Mouse (Mus musculus) hindbrain, embryonic 10.5 days (tissue): ENCODE measurements at regions not wholly inside any gene's neighbourhood (a gene's known extent, or its start where the extent isn't known, plus 50 kb on each side); places are given as distances from the start of the nearest gene placed in this dataset.

Experiments
- DNase-seq: peaks from one replicate; pipeline ENCODE4 v3.0.0-alpha.2; 2017; ENCODE audit warnings: low spot score
- H3K27ac ChIP-seq: fragments of 300-500 bp; sonication (generic); 2 replicates; pipeline ENCODE4 v1.5.1; 2016; ENCODE audit warnings: mild to moderate bottlenecking, moderate library complexity
- H3K27me3 ChIP-seq: fragments of 300-500 bp; sonication (generic); 2 replicates; pipeline ENCODE4 v1.6.1; 2016; ENCODE audit warnings: mild to moderate bottlenecking; ENCODE audit not compliant: poor library complexity, insufficient read depth, severe bottlenecking
- H3K36me3 ChIP-seq: fragments of 300-500 bp; sonication (generic); 2 replicates; pipeline ENCODE4 v1.6.1; 2016; ENCODE audit warnings: mild to moderate bottlenecking, moderate library complexity
- H3K4me1 ChIP-seq: fragments of 300-500 bp; sonication (generic); replicated peaks from 2 replicates; pipeline ENCODE4 v1.6.1; 2016; ENCODE audit warnings: mild to moderate bottlenecking
- H3K4me3 ChIP-seq: fragments of 300-500 bp; sonication (generic); 2 replicates; pipeline ENCODE4 v1.5.1; 2016; ENCODE audit warnings: mild to moderate bottlenecking, moderate library complexity
- H3K9me3 ChIP-seq: fragments of 300-500 bp; sonication (generic); 2 replicates; pipeline ENCODE4 v1.6.1; 2016; ENCODE audit warnings: mild to moderate bottlenecking, moderate library complexity
- WGBS: fragments of 180-500 bp; shearing (Covaris S2); methylation state at CpG from one replicate; pipeline ENCODE4 v1.1.7; 2016; 5-methylcytosine and 5-hydroxymethylcytosine counted together

DNA sequence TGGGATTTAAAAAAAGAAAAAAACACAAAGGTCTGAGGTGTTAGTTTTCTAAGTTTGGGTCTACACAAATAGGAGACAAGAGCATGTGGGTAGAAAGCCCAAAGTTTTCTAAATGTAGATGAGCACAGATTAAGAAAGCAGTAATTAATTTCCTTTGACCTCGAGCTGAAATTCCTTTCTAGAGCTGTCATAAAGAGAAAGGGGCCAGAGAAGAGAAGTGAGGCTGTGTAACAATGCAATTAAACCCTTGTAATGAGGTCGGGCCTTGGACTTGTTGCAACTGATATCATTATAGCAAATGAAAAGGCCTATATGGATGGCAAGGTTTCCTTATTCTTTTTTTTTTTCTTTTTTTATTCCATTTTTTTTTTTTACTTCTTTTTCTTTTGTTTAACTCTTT is 337.2 kb downstream of the Nr2f2 start:
- no peak for DNase-seq
- no peaks in the 10 kb centered on the region for H3K4me1 ChIP-seq
- 72% methylated on average over 2 of the region's 2 CpGs for WGBS
- no peak overlapping the region for H3K27ac ChIP-seq
- H3K4me3 ChIP-seq: no peak overlapping the region
- no peaks in the 10 kb centered on the region for H3K27me3 ChIP-seq
- H3K36me3 ChIP-seq: no peaks in the 10 kb centered on the region
- H3K9me3 ChIP-seq: no peaks in the 10 kb centered on the region

DNA sequence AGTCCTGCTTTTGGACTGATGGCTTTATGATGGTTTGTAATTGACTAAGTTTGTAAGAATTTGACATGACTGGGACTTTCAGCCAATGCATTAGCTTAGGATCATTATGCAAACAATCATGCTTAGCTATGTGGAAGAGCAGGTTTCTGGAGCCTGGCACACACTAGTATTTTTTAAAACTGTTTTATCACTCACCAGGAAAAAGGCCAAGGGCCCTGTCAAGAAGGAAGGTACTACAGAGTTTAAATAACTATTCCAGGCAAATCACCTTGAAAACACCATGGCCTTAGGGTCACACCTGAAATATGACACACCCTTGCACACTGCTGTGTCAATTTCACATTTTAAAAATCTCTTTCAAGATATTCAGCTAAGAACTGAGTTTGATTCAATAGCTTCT is 341.0 kb downstream of the Nr2f2 start:
- Histone ChIP-seq H3K4me1 (no peaks in the 10 kb centered on the region), H3K9me3 (no peaks in the 10 kb centered on the region), H3K4me3 (no peak overlapping the region), H3K27me3 (no peaks in the 10 kb centered on the region), H3K36me3 (no peaks in the 10 kb centered on the region), H3K27ac (no peak overlapping the region)
- DNase-seq: no peak

DNA sequence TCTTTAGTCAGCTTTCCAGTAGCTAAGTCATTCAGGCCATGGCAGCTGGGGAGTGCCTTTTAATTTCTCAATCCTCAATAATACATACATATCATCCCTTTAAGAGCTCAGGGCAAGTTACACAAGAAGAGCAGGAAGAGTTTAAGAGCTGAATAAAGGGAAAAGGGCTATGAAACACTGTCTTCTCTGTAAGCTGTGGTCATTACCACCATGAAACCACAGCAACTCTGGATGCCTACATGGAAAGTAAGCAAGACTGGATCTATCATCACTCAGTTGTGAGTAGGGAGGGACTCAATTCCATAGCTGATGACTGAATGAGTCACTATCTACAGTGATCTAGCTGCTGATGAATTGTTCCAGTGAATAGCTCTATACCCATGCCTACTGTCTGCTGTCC is 349.9 kb downstream of the Nr2f2 start:
- no peaks in the 10 kb centered on the region for H3K36me3 ChIP-seq
- H3K4me3 ChIP-seq: no peak overlapping the region
- H3K27me3 ChIP-seq: no peaks in the 10 kb centered on the region
- H3K4me1 ChIP-seq: no peaks in the 10 kb centered on the region
- H3K27ac ChIP-seq: no peak overlapping the region
- no peak for DNase-seq
- H3K9me3 ChIP-seq: no peaks in the 10 kb centered on the region

DNA sequence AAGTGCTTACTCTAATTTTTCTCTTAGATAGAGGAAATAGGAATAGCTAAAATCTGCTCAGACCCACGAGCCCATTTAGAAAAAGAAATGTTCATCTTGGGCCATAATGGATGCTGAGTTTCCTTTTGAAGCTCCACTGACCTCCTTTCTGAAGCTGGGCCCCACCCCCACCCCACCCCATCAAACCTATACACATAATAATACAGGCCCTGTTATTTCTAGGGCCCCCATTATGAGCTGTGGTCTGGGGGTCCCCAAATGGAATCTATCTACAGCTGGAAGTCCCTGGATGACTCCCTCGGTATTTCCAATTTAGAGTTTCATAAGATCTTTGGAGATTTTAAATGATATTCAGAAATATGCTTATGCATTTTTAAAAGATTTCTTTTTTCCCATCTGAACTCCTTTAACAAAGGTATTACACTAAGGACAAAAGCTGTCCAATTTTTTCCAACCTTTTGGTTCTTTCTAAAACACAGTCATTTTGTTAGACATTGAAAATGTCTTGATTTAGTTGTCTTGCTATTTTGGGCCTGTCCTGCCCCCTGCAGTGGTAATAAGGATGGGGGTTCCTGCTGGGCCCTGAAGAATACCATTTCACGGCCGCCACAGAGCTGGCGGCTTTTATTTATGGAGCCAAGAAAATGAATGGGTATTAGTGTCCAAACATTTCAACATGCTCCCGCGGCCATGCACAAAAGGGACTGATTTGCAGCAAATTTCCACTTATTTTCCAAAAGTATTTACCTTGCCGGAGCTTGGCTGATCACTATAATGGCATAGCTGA is 363.1 kb downstream of the Nr2f2 start:
- H3K27ac ChIP-seq: no peak overlapping the region
- H3K27me3 ChIP-seq: peaks cover 59% of the 10 kb centered on the region
- no peak overlapping the region for H3K4me3 ChIP-seq
- peaks cover 8% of the 10 kb centered on the region for H3K4me1 ChIP-seq
- no peaks in the 10 kb centered on the region for H3K36me3 ChIP-seq
- DNase-seq: peak; percentile 27
- WGBS: 29% methylated on average over 8 of the region's 8 CpGs
- peaks cover 3% of the 10 kb centered on the region; the same call in 1 of the 2 replicates for H3K9me3 ChIP-seq

DNA sequence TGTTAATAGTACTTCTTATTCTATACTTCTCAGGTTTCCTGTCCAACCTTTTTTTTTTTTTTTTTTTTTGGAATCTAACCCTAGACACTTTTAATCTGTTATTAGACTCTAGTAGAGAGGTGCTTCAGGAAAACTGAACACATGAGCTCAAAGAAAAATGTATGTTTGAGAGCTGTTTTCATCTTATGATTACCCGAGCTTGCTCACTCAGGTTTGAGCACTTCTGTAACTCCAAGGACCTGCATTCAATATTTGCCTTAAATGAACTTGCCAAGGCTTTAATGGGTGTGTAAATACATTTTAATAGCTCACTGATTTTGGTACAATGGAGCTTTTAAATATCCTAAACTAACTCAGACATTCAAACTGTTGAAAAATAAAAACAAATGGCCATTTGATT is 367.8 kb downstream of the Nr2f2 start:
- no peaks in the 10 kb centered on the region for H3K36me3 ChIP-seq
- no peak overlapping the region for H3K4me3 ChIP-seq
- H3K27me3 ChIP-seq: peaks cover 85% of the 10 kb centered on the region
- H3K9me3 ChIP-seq: no peaks in the 10 kb centered on the region
- WGBS: 84% methylated on average over 1 of the region's 1 CpGs
- H3K27ac ChIP-seq: no peak overlapping the region
- no peak for DNase-seq
- peaks cover 10% of the 10 kb centered on the region for H3K4me1 ChIP-seq

DNA sequence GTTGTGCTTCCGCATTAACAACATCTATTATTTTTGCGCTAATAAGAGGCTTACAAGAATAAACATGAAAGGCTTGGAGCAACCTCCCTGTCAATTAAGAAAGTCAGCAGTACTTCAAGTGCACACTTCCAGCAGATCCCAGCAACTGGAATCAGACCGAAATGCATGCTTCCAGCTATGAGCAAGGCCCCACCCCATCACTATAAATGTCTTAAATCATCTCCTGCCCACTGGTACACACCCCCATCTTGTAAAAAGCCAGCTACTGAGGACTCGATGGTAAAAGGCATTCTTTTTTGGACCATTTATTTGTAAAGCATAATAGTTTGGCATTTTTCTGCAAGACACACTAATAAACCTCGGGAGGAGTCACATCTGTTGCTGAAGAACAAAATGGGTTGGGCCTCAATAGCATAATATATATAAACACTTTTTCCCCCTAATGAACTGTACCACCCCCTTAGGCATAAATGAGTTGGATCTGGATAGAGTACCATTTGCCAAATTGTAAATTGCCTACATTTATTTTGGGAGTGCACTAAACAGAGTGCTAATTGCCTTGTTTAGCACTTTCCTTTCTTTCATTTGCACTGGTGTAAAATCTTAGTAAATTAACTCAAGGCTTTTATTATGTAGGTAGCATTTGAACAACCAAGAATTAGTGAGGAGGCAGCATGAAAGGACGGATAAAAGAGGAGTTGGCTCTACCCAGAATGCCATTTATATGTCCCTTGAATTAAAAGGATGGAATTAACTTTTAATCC is 371.8 kb downstream of the Nr2f2 start:
- Histone ChIP-seq H3K9me3 (no peaks in the 10 kb centered on the region), H3K4me3 (no peak overlapping the region), H3K36me3 (no peaks in the 10 kb centered on the region), H3K27ac (no peak overlapping the region), H3K4me1 (peaks cover 22% of the 10 kb centered on the region), H3K27me3 (peaks cover 78% of the 10 kb centered on the region)
- DNase-seq: no peak
- WGBS: 85% methylated on average over 6 of the region's 6 CpGs

DNA sequence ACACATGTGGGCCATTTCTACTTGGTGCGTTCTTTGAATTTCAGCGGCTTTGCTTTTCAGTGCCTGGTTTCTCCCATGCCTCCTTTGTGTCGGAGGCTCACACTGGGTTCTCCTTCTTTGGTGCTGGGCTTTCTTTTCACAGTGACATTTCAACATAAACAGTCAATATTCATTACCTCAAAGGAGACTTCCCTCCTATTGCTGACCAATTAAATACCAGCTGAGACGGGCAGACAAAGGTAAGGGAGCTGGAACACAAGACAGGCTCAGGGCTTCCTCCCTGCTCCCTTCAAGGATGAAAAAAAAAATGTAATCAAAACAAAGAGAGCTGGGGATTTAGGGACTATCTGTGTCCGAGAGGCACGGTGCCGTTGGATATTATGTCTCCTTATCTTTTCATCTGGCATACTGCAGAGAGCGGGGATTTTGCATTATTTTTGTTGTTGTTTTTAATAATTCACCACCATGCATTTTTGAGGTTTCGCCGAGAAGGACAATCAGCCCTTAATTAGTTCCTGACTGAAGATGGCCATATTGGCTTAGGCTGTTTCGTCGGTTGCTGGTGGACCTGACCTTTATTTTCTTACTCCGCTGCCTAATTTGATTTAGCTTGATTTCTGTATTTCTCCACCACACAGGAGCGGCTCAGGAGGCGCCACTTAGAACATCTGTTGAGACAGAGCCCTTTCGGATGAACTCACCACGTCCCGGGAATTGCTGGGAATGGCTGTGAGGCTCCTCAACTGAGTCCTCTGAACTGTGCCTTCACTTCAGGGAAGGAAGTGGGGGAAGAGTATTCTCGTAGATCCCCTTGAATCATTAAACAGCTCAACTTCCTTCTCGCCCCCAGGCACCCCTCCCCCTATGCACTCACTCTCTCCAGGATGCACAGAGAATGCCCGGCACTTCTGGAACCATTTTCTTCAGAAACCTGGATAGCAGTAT is 373.9 kb downstream of the Nr2f2 start:
- Histone ChIP-seq H3K4me3 (peak overlapping the region; percentile 49), H3K27ac (peak overlapping the region; percentile 84), H3K27me3 (peaks cover 58% of the 10 kb centered on the region), H3K36me3 (no peaks in the 10 kb centered on the region), H3K4me1 (peaks cover 29% of the 10 kb centered on the region), H3K9me3 (no peaks in the 10 kb centered on the region)
- DNase-seq: peak; percentile 45
- 3% methylated on average over 21 of the region's 21 CpGs for WGBS

DNA sequence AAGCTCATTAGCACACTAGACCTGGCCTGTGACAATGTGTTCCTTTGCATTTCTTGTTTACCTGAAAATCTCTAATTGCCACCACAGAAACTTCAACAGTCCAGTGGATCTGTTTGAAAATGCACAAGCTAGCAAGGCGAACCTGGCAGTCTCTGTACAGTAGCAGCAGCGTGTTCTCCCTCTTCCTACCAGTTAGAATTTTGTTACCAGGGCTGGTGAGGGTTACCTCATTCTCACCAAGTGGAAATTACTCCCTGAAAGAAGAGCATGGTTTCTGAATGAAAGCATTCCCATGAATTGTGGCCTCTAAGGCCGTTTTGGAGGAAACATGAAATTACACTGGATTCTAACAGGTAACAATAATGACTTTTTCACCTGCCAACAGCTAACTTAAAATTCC is 374.6 kb downstream of the Nr2f2 start:
- no peak for DNase-seq
- 11% methylated on average over 3 of the region's 3 CpGs for WGBS
- peaks cover 52% of the 10 kb centered on the region for H3K27me3 ChIP-seq
- H3K9me3 ChIP-seq: no peaks in the 10 kb centered on the region
- peak overlapping the region; percentile 84 for H3K27ac ChIP-seq
- no peaks in the 10 kb centered on the region for H3K36me3 ChIP-seq
- H3K4me3 ChIP-seq: peak overlapping the region; percentile 49
- peaks cover 29% of the 10 kb centered on the region for H3K4me1 ChIP-seq

DNA sequence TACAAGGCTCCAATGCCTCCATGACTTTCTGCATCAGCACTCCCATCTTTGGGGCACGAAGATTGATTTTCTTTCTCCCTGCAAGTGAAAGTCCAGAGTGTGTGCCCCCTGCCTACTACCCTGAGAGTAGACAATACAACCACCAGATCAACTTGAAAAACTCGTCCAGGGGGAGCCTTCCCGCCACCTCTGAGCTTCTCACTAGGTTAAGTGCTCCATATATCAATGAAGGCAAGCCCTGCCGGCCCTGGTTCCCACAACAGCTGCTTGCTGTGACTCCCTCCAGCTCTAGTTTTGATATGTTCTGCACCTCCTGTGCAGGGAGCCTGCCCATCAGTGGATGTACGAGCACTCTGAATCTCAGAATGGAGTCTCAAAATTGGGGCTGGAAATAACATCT is 377.8 kb downstream of the Nr2f2 start:
- H3K27ac ChIP-seq: no peak overlapping the region; the same call in 1 of the 2 replicates
- peaks cover 26% of the 10 kb centered on the region for H3K4me1 ChIP-seq
- no peaks in the 10 kb centered on the region for H3K36me3 ChIP-seq
- H3K27me3 ChIP-seq: peaks cover 24% of the 10 kb centered on the region
- DNase-seq: no peak
- no peaks in the 10 kb centered on the region for H3K9me3 ChIP-seq
- no peak overlapping the region for H3K4me3 ChIP-seq
- 15% methylated on average over 5 of the region's 5 CpGs for WGBS

DNA sequence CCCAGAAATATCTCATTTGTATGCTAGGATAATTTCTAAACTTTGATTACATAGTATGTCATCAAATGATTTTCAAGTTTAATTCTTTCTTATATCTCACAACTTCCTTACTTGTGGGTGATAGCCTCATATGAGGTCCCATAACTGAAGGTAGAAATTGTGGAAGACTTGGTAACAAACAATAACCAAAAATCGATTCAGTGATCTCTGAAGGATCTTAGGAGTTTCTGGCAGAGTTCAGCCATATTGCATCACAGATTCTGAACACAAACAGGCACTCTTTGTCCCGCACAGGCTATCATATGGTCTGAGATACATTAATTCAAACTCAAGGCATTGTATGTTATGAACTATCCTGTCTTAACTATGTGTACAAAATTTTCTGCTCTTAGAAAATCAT is 385.2 kb downstream of the Nr2f2 start:
- no peak overlapping the region for H3K27ac ChIP-seq
- H3K9me3 ChIP-seq: no peaks in the 10 kb centered on the region
- H3K27me3 ChIP-seq: no peaks in the 10 kb centered on the region; the same call in 1 of the 2 replicates
- DNase-seq: no peak
- WGBS: 81% methylated on average over 2 of the region's 2 CpGs
- H3K36me3 ChIP-seq: no peaks in the 10 kb centered on the region
- peaks cover 8% of the 10 kb centered on the region; the same call in 1 of the 2 replicates for H3K4me1 ChIP-seq
- no peak overlapping the region for H3K4me3 ChIP-seq

DNA sequence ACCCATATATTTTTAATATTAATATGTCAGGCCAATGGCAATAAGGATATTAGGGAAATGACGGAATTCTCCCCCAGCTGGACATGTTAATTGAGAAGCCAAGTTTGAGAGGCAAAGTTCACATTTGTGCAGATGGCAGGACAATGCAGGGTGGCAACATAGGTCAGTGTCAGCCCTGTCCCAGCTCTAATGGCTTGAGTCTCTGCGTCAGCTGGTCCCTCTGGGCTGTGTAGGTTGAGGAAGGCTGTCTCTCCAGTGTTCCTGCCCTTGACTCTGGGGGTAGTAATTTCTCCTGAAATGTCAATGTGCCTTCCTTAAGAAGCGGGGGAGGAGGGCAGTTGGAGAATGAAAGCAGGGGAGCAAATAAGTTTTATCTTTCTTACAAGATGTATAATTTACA is 390.2 kb downstream of the Nr2f2 start:
- H3K27me3 ChIP-seq: no peaks in the 10 kb centered on the region
- H3K4me3 ChIP-seq: no peak overlapping the region
- no peak overlapping the region for H3K27ac ChIP-seq
- peaks cover 9% of the 10 kb centered on the region; the same call in 1 of the 2 replicates for H3K4me1 ChIP-seq
- WGBS: 60% methylated on average over 3 of the region's 3 CpGs
- H3K9me3 ChIP-seq: no peaks in the 10 kb centered on the region
- DNase-seq: peak; percentile 16
- no peaks in the 10 kb centered on the region for H3K36me3 ChIP-seq

DNA sequence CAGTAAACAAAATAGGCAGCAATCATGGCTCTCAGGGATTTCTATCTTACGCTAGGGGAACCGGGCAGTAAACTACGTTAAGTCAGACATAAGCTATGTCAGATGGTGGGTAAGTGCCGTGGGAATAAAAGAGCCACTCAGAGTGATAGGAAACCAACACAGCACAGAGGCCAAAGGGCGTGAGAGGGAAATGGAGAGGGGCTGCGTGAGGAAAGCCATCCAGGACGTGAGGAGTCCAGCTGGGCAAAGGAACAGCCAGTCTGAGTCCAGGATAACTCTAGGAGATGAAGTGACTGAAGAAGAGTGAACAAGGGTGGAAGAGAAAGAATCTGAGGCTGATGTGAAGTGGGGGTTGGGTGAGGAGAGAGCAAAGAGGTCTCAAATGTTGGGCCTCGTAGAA is 402.5 kb downstream of the Nr2f2 start:
- DNase-seq: no peak
- no peak overlapping the region for H3K4me3 ChIP-seq
- H3K9me3 ChIP-seq: no peaks in the 10 kb centered on the region
- WGBS: 56% methylated on average over 8 of the region's 8 CpGs
- no peaks in the 10 kb centered on the region for H3K27me3 ChIP-seq
- no peak overlapping the region for H3K27ac ChIP-seq
- 0 out of 2 replicates have a peak, but pooled peaks cover 4% of the 10 kb centered on the region for H3K4me1 ChIP-seq
- no peaks in the 10 kb centered on the region for H3K36me3 ChIP-seq
